Mouse (Mus musculus): ENCODE results near the gene Syap1. TPM values are rescaled to one million over a fixed set of nuclear protein-coding genes. Genes with fewer than 3 reads are reported as not detected.
"Not testable (repeated sequence)": the region's sequence is repeated elsewhere in the genome, so short reads cannot be mapped to it uniquely, and the experiment has no call there.

Syap1 gene
- polyA plus RNA-seq, 1 experiment from 2014 or later = 36.3 TPM

DNA sequence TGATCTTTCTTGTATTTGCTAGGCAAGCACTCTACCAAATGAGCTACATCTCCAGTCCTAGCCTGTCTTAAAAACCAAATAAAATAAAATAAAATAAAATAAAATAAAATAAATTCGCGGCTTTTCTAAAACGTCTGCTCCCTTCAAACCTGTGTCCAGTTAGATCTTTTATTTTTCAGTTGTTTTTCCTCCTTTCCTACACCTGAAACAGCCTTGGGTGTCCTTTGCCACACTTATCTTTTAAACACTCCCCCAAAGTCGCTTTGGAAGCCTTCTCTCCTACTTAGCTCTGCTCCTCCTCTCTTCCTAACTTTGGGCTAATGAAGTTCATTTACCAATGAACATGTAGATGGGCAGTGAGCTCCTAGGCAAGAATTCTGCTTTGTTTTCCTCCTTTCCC lies 12.7 kb upstream of the Syap1 start, which contains the start of gene Ctps2:
Gene Ctps2, plus strand, starts transcription at position 301 of the 400 bp plus-strand sequence.
- WGBS = 26% methylated on average over 4 of the region's 4 CpGs
- no peaks in the 10 kb centered on the region for H3K27me3 ChIP-seq (replicated peaks; ENCODE audit: control insufficient read depth, insufficient read depth, low read length)
- H3K9me3 ChIP-seq (ENCODE audit: control insufficient read depth, low read length) = no peaks in the 10 kb centered on the region
- H3K4me1 ChIP-seq (replicated peaks; ENCODE audit: control insufficient read depth, insufficient read depth, low read length) = no peaks in the 10 kb centered on the region
- peak within 1 kb of the TSS; percentile 54 for H3K4me3 ChIP-seq (ENCODE audit: low read depth, low read length)
- ATAC-seq (replicated peaks; ENCODE audit: low FRiP score, low TSS enrichment, low read depth) (no peak), DNase-seq (ENCODE audit: low spot score) (no peak)
- peak within 1 kb of the TSS; percentile 61 for H3K9ac ChIP-seq (ENCODE audit: low read length)
- H3K27ac ChIP-seq (ENCODE audit: low read depth) = peak within 1 kb of the TSS; percentile 77
- H3K4me2 ChIP-seq (ENCODE audit: low read length) = peak within 1 kb of the TSS; percentile 50
- no peaks in the 10 kb centered on the region for H3K36me3 ChIP-seq (ENCODE audit: control insufficient read depth, insufficient read depth, low read length)

GRCm38 (mm10) chrX:162888575-162889223 lies 452 bp upstream of the Syap1 start:
- H3K4me3 ChIP-seq (ENCODE audit: low read depth, low read length); H3K4me2 ChIP-seq (ENCODE audit: low read length); H3K36me3 ChIP-seq (ENCODE audit: control insufficient read depth, insufficient read depth, low read length); H3K4me1 ChIP-seq (replicated peaks; ENCODE audit: control insufficient read depth, insufficient read depth, low read length); H3K27ac ChIP-seq (ENCODE audit: low read depth); H3K9ac ChIP-seq (ENCODE audit: low read length); H3K27me3 ChIP-seq (replicated peaks; ENCODE audit: control insufficient read depth, insufficient read depth, low read length); DNase-seq (ENCODE audit: low spot score); H3K9me3 ChIP-seq (ENCODE audit: control insufficient read depth, low read length): not testable (repeated sequence)
- 78% methylated on average over 9 of the region's 25 CpGs for WGBS
- peak; percentile 68; the same call in 1 of the 2 replicates for ATAC-seq (replicated peaks; ENCODE audit: low FRiP score, low TSS enrichment, low read depth)

GRCm38 (mm10) chrX:162878236-162878635 lies 10.0 kb downstream of the Syap1 start:
- H3K4me2 ChIP-seq (ENCODE audit: low read length) = no peak overlapping the region
- H3K9ac ChIP-seq (ENCODE audit: low read length) = no peak overlapping the region
- no peak overlapping the region for H3K27ac ChIP-seq (ENCODE audit: low read depth)
- H3K4me3 ChIP-seq (ENCODE audit: low read depth, low read length) = no peak overlapping the region
- DNase-seq (ENCODE audit: low spot score) (no peak), ATAC-seq (replicated peaks; ENCODE audit: low FRiP score, low TSS enrichment, low read depth) (no peak)
- H3K36me3 ChIP-seq (ENCODE audit: control insufficient read depth, insufficient read depth, low read length) = peaks cover 15% of the 10 kb centered on the region; the same call in 1 of the 2 replicates
- no peaks in the 10 kb centered on the region for H3K9me3 ChIP-seq (ENCODE audit: control insufficient read depth, low read length)
- no peaks in the 10 kb centered on the region for H3K27me3 ChIP-seq (replicated peaks; ENCODE audit: control insufficient read depth, insufficient read depth, low read length)
- H3K4me1 ChIP-seq (replicated peaks; ENCODE audit: control insufficient read depth, insufficient read depth, low read length) = no peaks in the 10 kb centered on the region
- WGBS = 93% methylated on average over 3 of the region's 3 CpGs

GRCm38 (mm10) chrX:162873761-162874160 lies 14.5 kb downstream of the Syap1 start:
- Histone ChIP-seq H3K27me3 (replicated peaks; ENCODE audit: control insufficient read depth, insufficient read depth, low read length) (no peaks in the 10 kb centered on the region), H3K9ac (ENCODE audit: low read length) (no peak overlapping the region), H3K9me3 (ENCODE audit: control insufficient read depth, low read length) (no peaks in the 10 kb centered on the region), H3K27ac (ENCODE audit: low read depth) (no peak overlapping the region), H3K4me1 (replicated peaks; ENCODE audit: control insufficient read depth, insufficient read depth, low read length) (no peaks in the 10 kb centered on the region), H3K4me3 (ENCODE audit: low read depth, low read length) (no peak overlapping the region), H3K4me2 (ENCODE audit: low read length) (no peak overlapping the region), H3K36me3 (ENCODE audit: control insufficient read depth, insufficient read depth, low read length) (peaks cover 28% of the 10 kb centered on the region)
- no peak for DNase-seq (ENCODE audit: low spot score)
- WGBS = 90% methylated on average over 2 of the region's 2 CpGs
- ATAC-seq (replicated peaks; ENCODE audit: low FRiP score, low TSS enrichment, low read depth) = no peak

DNA sequence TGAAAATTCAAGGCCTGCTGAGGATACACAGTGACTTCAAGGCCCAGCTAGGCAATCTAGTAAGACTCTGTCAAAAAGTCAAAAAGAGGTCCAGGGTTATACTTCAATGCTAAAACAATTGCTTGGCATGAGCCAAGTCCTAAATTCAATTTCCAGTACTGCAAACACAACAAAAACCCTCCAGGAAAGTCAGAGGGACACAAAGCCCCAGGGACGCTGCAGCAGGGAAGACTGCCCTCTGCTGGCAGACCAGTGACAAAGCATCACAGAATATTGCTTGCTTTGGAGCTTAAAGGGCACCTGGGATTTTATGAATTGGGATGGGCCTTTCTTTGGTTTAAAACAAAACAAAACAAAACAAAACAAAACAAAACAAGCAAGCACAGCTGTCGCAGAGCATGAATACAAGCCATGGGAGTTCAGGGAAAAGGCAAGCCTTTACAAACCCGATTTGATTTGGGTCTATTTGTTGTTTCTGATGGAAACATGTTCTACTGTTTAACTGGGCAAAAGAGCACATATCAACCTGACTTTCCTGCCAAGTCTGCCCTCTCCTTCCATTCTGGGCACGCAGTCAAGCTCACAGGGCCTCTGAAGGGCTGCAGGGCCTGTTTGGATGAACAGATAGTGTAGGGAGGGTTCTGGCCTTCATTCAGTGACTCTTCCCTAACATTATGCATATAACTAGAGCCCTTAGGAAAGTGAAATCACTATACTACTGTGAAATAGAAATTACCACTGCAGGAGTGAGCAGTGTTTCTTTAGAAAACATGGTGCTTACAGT lies 16.3 kb downstream of the Syap1 start:
- H3K27ac ChIP-seq (ENCODE audit: low read depth) = no peak overlapping the region
- ATAC-seq (replicated peaks; ENCODE audit: low FRiP score, low TSS enrichment, low read depth) = no peak
- H3K4me1 ChIP-seq (replicated peaks; ENCODE audit: control insufficient read depth, insufficient read depth, low read length) = no peaks in the 10 kb centered on the region
- peaks cover 17% of the 10 kb centered on the region for H3K36me3 ChIP-seq (ENCODE audit: control insufficient read depth, insufficient read depth, low read length)
- H3K27me3 ChIP-seq (replicated peaks; ENCODE audit: control insufficient read depth, insufficient read depth, low read length) = no peaks in the 10 kb centered on the region
- no peak overlapping the region for H3K9ac ChIP-seq (ENCODE audit: low read length)
- WGBS = 42% methylated on average over 4 of the region's 4 CpGs
- no peak overlapping the region for H3K4me2 ChIP-seq (ENCODE audit: low read length)
- no peak for DNase-seq (ENCODE audit: low spot score)
- no peaks in the 10 kb centered on the region for H3K9me3 ChIP-seq (ENCODE audit: control insufficient read depth, low read length)
- H3K4me3 ChIP-seq (ENCODE audit: low read depth, low read length) = no peak overlapping the region

DNA sequence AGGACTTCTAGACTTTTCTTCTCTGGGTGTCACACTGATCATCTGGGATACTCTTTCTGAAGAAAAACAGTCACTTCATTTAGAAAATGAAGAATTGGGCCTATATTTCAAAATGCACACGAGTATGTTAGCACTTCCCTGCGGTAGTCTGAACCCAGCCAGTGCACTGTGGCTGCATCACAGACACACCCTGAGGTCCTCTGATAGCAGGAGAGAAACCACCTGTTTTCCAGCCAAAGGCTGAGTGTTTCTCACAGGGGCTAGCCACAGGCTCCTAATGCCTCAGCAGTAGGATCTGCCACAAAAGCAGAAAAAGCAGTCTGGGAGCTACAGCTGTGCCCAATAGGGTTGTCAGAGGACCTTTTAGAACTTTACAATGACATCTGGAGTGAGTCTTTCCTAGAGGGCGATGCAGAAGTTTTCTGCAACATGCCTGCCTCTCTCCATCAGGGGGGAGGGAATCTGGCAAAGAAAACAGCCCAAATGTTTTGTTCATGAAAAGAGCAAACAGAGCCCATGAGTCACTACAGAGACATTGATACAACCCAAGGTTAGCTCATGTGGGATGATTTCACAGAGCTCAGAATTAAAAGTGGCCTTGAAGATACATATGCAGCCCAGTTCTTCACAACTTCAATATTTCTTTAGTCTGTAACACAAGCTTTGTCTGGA lies 19.8 kb downstream of the Syap1 start:
- Histone ChIP-seq H3K4me2 (ENCODE audit: low read length) (no peak overlapping the region), H3K9ac (ENCODE audit: low read length) (no peak overlapping the region), H3K4me1 (replicated peaks; ENCODE audit: control insufficient read depth, insufficient read depth, low read length) (no peaks in the 10 kb centered on the region), H3K36me3 (ENCODE audit: control insufficient read depth, insufficient read depth, low read length) (peaks cover 17% of the 10 kb centered on the region), H3K9me3 (ENCODE audit: control insufficient read depth, low read length) (no peaks in the 10 kb centered on the region), H3K27me3 (replicated peaks; ENCODE audit: control insufficient read depth, insufficient read depth, low read length) (no peaks in the 10 kb centered on the region), H3K27ac (ENCODE audit: low read depth) (no peak overlapping the region), H3K4me3 (ENCODE audit: low read depth, low read length) (no peak overlapping the region)
- no peak for ATAC-seq (replicated peaks; ENCODE audit: low FRiP score, low TSS enrichment, low read depth)
- WGBS = 77% methylated on average over 3 of the region's 3 CpGs
- no peak for DNase-seq (ENCODE audit: low spot score)

- Histone ChIP-seq H3K4me3 (ENCODE audit: low read depth, low read length) (no peak overlapping the region), H3K9me3 (ENCODE audit: control insufficient read depth, low read length) (no peaks in the 10 kb centered on the region), H3K9ac (ENCODE audit: low read length) (no peak overlapping the region), H3K36me3 (ENCODE audit: control insufficient read depth, insufficient read depth, low read length) (no peaks in the 10 kb centered on the region), H3K4me1 (replicated peaks; ENCODE audit: control insufficient read depth, insufficient read depth, low read length) (no peaks in the 10 kb centered on the region), H3K27me3 (replicated peaks; ENCODE audit: control insufficient read depth, insufficient read depth, low read length) (no peaks in the 10 kb centered on the region), H3K4me2 (ENCODE audit: low read length) (no peak overlapping the region), H3K27ac (ENCODE audit: low read depth) (no peak overlapping the region)
- ATAC-seq (replicated peaks; ENCODE audit: low FRiP score, low TSS enrichment, low read depth) (no peak), DNase-seq (ENCODE audit: low spot score) (no peak)
- WGBS = 91% methylated on average over 1 of the region's 1 CpGs
Measured at GRCm38 (mm10) chrX:162848682-162849081, 39.6 kb downstream of the Syap1 start.

DNA sequence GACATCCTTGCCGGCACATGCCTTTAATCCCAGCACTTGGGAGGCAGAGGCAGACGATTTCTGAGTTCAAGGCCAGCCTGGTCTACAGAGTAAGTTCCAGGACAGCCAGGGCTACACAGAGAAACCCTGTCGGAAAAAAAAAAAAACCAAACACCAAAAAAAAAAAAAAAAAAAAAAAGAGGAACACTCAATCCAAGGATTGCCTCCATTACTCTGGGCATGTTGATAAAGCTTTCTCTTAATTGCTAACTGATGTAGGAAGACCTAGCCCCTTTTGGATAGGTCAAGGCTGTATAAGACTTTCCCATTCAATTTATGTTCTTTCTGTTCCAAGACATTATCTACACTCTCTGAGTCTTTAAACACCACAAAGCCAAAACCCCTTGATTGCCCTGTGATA lies 42.7 kb downstream of the Syap1 start:
- no peak for DNase-seq (ENCODE audit: low spot score)
- Histone ChIP-seq H3K4me2 (ENCODE audit: low read length) (no peak overlapping the region), H3K36me3 (ENCODE audit: control insufficient read depth, insufficient read depth, low read length) (no peaks in the 10 kb centered on the region), H3K27ac (ENCODE audit: low read depth) (no peak overlapping the region), H3K4me1 (replicated peaks; ENCODE audit: control insufficient read depth, insufficient read depth, low read length) (no peaks in the 10 kb centered on the region), H3K4me3 (ENCODE audit: low read depth, low read length) (no peak overlapping the region), H3K9me3 (ENCODE audit: control insufficient read depth, low read length) (no peaks in the 10 kb centered on the region), H3K9ac (ENCODE audit: low read length) (no peak overlapping the region), H3K27me3 (replicated peaks; ENCODE audit: control insufficient read depth, insufficient read depth, low read length) (no peaks in the 10 kb centered on the region)
- 83% methylated on average over 3 of the region's 3 CpGs for WGBS
- ATAC-seq (replicated peaks; ENCODE audit: low FRiP score, low TSS enrichment, low read depth) = no peak
